Mouse (Mus musculus): ENCODE data around the gene Slc19a2.

- TF ChIP-seq CTCF (conservative IDR thresholded peaks at IDR 0.05; ENCODE audit: low read length) (no peak), POU5F1 (IDR thresholded peaks at IDR 0.05; ENCODE audit: borderline replicate concordance, low read length) (no peak)
Observed at GRCm38 (mm10) chr1:164247442-164247841, 1.4 kb upstream of the Slc19a2 start.

Data from E14TG2a.4 (cell line).